Mouse (Mus musculus) heart, postnatal 25 days (tissue): Measurements from ENCODE around the gene Cep152. TPM values are rescaled to one million over a fixed set of nuclear protein-coding genes. Genes with fewer than 3 reads are reported as not detected.

Source experiments
- DNase-seq: peaks from one replicate; pipeline ENCODE4 v3.0.0; 2022; ENCODE audit warnings: low spot score
- intact Hi-C: fragments of 180-260 bp; cut with DNase I; formaldehyde crosslinking; loops from one replicate; pipeline ENCODE4 v1.15.1; 2025
- total RNA-seq, 2 experiments: library from RNA; stranded (reverse); gene quantifications; 2 replicates each; pipeline ENCODE4 v1.2.3; 2021

Gene Cep152
- total RNA-seq, 2 experiments from 2014 or later = 1.4 to 1.8 TPM

DNA sequence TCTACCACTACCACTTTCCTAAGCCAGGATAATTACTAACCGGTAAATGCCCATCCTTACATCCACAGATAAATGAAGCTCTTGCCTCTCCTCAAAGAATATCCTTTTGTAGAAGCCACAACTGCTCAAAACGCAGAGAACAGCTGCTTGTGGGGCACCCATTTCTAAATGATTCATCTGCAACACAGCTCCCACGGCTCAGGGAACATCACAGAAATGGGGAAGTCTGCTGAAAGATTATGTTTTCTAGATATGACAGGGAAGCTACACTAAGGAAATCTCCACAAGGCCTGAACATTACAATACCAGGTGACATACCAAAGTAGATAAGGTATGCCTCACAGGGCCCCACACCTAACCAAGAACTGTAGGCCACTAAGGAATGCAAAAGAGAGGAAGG is 49.1 kb downstream of the Cep152 start:
- DNase-seq = no peak
- intact Hi-C loops = no loop called here

DNA sequence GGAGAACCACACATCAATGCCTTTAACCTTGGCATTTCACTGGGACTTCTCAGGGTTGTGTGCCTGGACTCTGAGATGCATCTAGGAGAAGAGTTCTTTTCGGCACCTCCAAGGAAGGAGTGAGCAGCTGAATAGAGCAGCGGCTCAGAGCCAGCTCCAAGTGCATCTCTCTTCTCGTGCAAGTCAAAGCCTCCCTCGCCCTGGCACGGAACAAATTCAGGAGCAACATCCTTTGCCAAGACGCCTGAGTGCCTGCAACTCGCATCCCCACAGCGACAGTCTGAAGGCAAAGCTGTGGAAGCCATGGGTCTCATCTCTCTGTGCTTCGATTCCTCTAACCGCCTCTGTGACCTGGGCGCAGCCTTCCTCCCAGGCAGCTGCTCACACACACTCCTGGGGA is 61.0 kb downstream of the Cep152 start:
- DNase-seq = no peak
- intact Hi-C loops = no loop called here

DNA sequence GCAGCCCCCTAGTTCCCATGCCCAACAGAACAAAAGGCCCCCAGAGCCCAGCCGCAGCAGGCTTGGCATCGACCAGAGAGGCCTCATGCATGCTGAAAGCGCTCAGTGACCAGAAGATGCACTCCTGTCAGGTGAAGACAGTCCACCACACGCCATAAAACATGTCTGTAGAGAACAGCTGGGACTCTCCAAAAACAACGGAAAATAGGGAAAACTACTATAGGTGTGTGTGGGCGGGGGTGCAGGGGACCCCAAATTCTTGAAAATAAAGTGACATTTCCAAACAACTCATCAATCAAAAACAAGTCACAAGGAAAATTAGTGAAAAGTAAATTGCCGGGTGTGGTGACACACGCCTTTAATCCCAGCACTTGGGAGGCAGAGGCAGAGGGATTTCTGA is 62.5 kb downstream of the Cep152 start:
- intact Hi-C loops = no loop called here
- DNase-seq = no peak

DNA sequence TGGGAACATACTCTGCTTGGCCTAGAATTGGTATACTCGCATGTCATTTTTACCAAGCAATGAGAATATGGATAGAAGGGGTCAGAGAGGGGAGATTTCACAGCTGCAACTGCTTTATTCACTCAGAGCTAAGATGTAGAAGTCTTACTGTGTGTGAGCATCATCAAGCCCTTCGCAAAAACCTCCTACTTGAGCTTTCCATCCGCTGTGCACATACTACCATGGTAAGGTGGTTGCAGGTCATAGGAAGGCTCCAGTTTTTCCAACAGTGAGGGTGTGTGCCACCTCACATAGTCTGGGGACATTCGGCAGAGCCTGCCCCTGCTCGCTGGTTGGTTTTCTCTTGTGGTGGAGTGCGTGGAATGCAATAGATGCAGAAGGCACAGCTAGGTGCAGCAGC is 64.9 kb downstream of the Cep152 start:
- DNase-seq = no peak
- intact Hi-C loops = no loop called here

DNA sequence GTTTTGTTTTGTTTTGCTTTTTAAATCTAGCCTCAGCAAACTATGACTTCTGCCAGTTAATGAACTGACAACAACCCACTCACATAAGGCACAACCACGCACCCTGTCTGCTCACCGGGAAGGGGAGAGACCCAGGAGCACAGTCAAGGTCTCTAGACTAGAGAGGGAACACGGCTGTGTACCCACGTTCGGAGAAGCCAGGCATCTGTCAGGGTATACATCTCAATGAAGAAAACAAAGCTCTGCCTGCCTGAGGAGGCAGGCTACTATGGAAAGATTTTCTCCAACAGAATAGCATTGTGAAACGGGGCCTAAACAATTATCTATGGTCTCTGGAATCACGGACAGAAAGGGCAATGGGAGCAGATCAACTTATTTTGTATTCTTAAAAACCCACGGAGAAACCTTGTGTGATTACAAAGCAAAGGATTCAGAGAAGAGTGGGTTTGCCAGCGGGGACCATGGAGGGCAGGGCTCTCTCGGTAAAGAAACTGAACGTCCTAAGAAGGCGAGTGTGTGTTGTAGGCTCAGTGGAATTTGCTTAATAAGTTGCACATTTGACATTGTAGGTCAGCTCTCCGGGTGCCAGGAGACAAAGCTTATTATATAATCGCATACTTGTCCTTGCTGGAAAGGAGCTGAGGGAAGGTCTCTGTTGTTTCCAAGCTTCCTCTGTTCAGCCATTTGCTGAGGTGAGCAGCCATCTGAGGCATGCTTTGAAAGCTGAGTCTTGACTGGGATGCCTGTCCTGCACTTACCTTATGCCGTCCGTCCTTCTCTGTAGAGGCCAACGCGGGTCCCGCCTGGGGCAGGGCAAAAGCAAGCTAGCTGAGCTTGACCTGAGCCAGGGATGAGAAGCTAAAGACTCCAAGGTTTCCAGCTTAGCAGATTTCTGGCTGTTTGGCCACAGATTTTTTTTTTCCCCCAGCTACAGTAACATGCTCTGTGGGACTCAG is 66.0 kb downstream of the Cep152 start:
- intact Hi-C loops = no loop called here
- no peak for DNase-seq

DNA sequence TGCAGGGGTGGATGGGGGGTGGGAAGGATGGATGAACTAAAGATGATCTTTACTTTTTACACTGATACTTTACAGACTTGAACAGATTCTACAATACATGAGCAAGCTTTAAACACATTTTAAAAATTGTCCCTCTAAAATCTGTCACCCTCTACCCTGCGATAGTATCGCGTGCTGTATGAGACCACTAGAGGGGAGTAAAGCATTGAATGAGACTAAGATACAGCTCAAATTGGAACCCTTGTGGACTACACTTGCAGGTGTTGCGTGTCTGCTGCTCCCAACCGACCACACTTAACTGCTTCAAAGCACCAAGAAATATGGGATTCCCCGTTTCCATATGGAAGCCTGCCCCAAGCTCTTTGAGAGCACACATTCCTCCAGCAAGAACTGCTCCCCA is 69.1 kb downstream of the Cep152 start:
- intact Hi-C loops = no loop called here
- no peak for DNase-seq

DNA sequence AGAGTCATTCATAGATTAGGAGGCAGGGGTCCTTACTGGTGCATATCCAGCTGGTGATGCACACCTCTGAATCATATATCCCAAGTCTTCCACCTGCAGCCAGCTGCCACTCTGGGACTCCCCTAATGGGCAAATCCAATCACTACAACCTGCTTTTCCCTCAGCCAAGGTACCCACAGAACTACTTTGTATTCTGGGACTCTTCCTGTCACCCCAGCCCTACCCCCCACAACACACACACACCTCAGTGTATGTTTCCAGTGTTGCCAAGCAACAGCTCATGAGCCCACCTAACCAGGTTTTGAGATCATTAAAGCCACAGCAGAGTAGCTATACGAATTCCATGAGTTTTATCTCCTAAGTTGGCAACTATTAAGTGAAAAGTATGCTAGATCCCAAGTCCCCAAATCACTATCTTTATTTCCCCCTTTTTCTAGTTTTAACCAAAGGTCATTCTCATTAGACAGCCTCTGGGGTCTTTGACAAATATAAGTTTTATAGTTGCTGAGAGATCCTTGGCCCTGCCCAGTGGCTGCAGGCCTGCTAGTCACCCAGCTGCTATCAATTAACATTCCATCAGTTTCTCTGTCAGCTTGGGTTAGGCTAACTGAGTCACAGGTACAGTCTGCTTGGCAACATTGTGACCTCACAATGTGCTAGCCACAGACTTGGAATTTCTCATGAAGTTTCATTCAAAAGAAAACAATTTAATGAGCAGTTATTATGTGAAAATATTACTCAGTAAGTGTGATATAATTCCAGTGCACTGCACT is 75.9 kb downstream of the Cep152 start:
- DNase-seq = no peak
- intact Hi-C loops = no loop called here

DNA sequence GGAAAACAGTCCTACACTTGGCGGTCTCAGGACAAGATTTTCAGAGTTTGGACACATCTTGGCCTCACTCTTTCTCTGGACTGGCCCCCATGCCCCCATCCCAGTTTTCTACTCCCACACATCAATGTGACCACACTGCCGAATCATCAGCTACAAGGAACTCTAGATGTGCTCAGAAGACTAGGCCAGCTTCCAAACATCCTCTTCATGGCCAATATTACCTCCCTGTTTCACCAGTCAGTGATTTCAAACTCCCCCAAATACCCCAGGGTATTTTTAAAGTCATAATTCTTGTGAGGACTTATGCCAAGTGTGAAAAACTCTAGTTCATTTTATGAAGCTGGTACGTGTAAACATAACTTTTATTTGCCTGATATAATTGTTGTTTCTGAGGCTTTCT is 79.9 kb downstream of the Cep152 start:
- DNase-seq = no peak
- intact Hi-C loops = no loop called here

DNA sequence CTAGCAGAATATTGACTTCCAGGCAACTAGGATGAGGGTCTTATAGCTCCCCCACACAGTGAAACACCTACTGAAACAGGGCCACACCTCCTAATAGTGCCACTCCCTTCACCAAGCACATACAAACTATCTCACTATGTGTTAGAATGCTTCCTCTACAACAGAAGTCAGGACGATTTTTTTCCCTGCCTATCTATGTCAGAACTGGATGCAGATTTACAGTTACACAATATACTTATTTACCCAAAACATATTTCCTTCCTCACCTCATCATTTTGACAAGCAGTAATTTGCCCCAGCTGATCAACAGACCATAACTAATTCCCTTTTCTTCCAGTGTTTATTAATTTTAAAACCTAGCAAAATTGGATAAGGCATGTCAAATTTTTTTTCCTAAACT is 81.3 kb downstream of the Cep152 start:
- intact Hi-C loops = no loop called here
- no peak for DNase-seq

DNA sequence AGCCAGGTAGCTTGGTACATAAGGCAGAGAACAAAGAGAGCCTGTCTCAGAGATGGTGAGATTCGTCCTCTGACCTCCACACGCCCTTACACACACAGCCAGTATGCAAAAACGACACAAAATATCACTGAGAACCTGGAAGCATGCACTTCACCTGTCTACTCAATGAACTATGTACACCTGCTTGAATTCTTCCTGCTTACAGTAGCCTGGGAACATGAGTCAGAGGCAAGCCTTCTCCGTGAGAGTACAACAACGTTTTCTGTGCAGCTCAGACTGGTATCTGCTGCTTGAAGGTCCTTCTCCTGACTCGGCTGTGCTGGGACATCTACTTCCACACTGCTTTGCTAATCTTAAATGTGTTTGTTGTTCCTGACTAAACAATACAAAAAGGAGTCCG is 83.5 kb downstream of the Cep152 start:
- DNase-seq = no peak
- intact Hi-C loops = no loop called here

DNA sequence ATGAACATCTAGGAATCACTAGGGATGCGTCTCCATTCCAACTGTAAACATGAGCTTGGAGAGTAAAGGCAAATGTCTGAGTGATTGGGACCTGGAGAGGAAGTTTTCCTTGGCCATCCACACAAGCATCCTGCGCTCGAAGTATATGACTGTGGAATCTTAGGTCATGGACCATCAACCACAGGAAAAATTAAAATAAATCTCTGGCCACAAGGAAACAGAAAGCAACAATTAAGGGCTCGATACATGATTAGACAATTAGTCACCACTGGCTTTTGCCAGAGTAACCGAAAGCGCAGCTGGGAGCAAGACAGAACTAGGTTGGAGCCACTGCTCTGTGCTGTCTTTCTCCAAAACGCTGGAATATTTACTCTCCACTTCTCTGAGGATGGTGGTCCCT is 84.3 kb downstream of the Cep152 start:
- DNase-seq = no peak
- intact Hi-C loops = no loop called here

DNA sequence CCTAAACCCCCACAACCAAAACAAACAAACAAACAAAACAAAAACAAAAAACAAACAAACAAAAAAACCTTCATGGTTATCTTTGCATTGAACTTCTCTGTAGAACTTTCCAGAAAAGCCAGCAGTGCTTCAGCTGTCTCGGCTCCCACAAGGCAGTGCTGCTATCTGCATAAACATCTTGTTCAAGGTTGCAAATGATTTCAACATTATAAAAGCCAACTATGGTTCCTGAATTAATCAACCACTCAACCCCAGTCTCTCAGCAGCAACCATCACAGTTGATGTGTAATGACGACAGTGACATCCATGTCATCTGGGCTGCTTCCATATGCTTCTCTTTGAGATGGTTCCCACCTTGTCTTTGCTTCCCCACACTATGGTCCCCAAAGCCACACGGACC is 85.3 kb downstream of the Cep152 start:
- intact Hi-C loops = no loop called here
- DNase-seq = no peak

DNA sequence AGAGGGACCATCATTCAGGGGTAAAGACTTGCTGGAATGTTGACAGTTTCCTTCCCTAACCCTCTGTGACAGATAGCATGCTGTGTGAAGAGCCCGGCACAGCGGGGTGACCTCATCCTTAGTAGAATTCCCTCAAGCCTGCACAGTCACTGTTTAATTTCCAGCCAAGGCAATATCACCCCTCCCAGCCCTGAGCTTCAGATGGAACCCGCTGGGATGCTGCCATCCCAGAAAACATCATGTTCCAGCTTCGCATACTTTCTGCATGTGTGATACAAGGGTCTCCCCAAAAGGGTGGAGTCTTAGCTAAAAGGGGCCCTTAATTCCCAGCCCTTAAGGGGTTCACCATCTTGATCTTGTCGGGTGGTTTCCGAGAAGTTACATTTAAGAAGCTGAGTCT is 94.2 kb downstream of the Cep152 start:
- intact Hi-C loops = no loop called here
- peak; percentile 50 for DNase-seq

DNA sequence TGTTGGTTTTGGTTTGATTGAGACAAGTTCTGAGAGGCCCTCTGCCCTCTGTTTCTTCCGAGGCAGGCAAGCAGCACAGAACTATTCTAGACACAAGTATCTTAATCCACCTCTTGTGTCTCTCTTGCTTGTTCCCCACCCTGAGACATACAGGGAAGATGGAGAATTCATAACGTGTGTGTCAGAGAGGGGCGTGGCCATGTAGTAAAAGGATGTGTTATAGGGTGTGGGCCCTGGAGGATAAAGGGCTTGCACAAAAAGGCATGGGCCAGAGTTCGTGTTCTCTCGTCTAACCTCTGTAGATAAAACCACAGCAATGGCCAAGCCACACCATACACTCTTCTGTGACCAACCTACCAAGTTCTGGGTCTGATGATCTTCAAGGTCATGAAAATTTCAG is 98.3 kb downstream of the Cep152 start:
- intact Hi-C loops = no loop called here
- DNase-seq = no peak

DNA sequence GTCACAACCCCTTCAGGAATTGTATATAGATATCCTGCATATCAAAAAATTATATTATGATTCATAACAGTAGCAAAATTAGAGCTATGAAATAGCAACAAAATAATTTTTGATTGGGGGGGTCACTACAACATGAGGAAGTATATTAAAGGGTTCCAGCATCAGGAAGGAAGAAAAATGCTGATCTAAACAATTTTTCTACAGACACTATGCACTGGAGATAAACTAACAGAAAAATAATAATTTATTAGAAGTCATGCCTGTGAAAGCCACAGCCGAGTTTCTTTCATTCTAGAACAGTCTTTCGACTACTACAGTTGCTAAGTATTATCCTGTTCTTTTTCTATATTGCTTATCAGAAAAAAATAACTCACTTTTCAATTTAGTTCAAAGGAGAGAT is 99.4 kb downstream of the Cep152 start:
- no peak for DNase-seq
- intact Hi-C loops = no loop called here

DNA sequence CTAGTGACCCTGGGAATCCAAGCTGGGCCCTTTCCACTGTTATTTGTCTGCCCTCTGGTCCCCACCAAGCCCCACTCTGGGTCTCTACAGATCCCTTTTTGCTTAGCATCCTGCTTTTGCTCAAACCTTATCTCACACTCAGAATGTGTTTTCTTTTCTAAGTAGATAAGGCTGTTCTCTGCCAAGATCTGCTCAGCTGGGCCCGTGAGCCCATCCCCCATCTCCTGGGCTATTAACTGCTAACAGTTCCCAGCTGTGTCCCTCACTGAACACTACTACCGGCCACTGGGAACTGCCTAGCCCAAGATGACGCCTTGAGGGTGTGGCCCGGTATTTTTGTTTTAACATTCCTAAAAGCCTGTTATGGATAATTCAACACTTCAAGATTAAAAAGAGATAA is 108.3 kb downstream of the Cep152 start:
- DNase-seq = peak; percentile 49
- intact Hi-C loops = no loop called here

DNA sequence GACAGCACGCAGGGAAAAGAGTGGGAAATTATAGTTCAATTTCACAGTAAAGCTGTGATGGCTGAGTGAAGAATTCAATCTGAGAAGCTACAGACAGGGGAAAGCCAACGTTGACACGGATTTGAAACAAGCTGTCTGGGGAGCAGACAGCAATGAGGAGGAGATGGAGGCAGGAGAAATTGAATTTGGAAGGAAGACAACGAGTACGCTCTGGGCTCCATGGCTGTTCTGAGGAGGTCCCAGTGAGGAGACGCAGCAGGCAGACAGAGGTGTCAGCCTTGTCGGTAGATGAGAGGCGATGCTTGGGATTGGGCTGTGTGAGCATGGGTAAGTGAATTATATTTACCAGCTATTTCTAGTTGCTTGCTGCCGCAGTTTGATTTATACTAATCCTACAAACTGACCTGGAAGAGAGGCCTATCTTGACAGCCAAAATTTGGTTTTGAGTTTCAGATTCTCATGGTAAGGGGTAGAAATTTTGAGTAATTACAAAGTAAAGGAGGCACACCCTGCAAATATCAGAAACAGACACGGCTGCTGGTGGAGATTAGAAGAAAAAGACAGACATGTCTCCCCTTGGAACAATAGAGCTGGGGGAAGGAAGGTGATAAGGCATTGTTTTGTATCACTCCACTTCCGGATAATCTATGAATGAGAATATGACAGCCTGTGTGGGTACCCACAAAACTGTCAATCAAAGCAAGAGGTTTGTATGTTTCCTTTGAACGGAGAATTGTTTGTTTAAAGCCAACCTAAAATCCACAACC is 109.4 kb downstream of the Cep152 start:
- no peak for DNase-seq
- intact Hi-C loops = no loop called here

DNA sequence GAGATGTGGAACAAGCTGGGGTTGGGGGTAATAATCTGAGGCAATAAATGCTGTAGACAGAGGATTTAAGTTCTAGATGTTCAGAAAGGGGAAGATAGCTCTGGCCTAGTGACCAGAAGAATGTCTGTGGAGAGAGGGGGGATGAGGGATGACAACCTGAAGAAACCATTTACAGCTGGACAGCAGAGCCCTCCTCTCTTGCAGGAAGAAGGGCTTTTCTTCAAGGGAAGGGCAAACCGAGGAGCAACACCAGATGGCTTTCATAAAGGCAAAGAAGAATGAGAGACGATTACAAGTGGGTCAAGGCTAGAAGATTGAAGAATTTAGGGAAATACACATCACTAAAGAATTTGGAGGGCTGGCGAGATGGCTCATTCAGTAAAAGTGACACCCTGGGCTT is 110.5 kb downstream of the Cep152 start:
- intact Hi-C loops = no loop called here
- no peak for DNase-seq
